Mouse (Mus musculus) heart, embryonic 13.5 days (tissue): ENCODE data around the gene Lad1. TPM values are rescaled to one million over a fixed set of nuclear protein-coding genes. Genes with fewer than 3 reads are reported as not detected.
A peak's percentile ranks its signal among the peaks of the same experiment; 100 is the strongest.

Experiments
- ATAC-seq: fragments of 200-750 bp; cut with Nextera tagmentation; 2 replicates; pipeline ENCODE4 v1.8.0; 2017; ENCODE audit warnings: moderate TSS enrichment; ENCODE audit not compliant: insufficient number of reproducible peaks, low FRiP score, low TSS enrichment; ENCODE audit errors: extremely low read depth
- H3K27ac ChIP-seq: fragments of 300-500 bp; sonication (generic); replicated peaks from 2 replicates; pipeline ENCODE4 v1.5.1; 2015; ENCODE audit warnings: moderate library complexity, mild to moderate bottlenecking, inconsistent platforms
- H3K27me3 ChIP-seq: fragments of 300-500 bp; sonication (generic); replicated peaks from 2 replicates; pipeline ENCODE4 v1.6.1; 2015; ENCODE audit warnings: mild to moderate bottlenecking, inconsistent platforms
- H3K36me3 ChIP-seq: fragments of 300-500 bp; sonication (generic); 2 replicates; pipeline ENCODE4 v1.6.1; 2015; ENCODE audit warnings: mild to moderate bottlenecking, inconsistent platforms
- H3K4me1 ChIP-seq: fragments of 300-500 bp; sonication (generic); 2 replicates; pipeline ENCODE4 v1.6.1; 2015; ENCODE audit warnings: inconsistent platforms
- H3K4me2 ChIP-seq: fragments of 300-500 bp; sonication (generic); 2 replicates; pipeline ENCODE4 v1.6.1; 2015; ENCODE audit warnings: inconsistent platforms, mild to moderate bottlenecking, moderate library complexity
- H3K4me3 ChIP-seq: fragments of 300-500 bp; sonication (generic); 2 replicates; pipeline ENCODE4 v1.5.1; 2015; ENCODE audit warnings: moderate library complexity, mild to moderate bottlenecking, inconsistent platforms
- H3K9ac ChIP-seq: fragments of 300-500 bp; sonication (generic); 2 replicates; pipeline ENCODE4 v1.6.1; 2015; ENCODE audit warnings: inconsistent platforms, mild to moderate bottlenecking, moderate library complexity
- H3K9me3 ChIP-seq: fragments of 300-500 bp; sonication (generic); 2 replicates; pipeline ENCODE4 v1.6.1; 2016; ENCODE audit warnings: inconsistent platforms
- WGBS: fragments of 180-500 bp; shearing (Covaris S2); methylation state at CpG from one replicate; pipeline ENCODE4 v1.1.7; 2015; ENCODE audit warnings: mixed read lengths; 5-methylcytosine and 5-hydroxymethylcytosine counted together
- polyA plus RNA-seq: library from polyadenylated mRNA; unstranded; fragments of >200 nt; fragmentation: Nextera tagmentation; extraction: Ambion mirVana; gene quantifications from 2 replicates; pipeline ENCODE4 v1.2.1, GENCODE M21; 2015

Lad1 gene
- polyA plus RNA-seq, 1 experiment from 2014 or later, result 4.4 TPM

- H3K36me3 ChIP-seq, result peaks cover 54% of the 10 kb centered on the region
- H3K4me3 ChIP-seq, result no peak overlapping the region
- peak overlapping the region; percentile 89 for H3K27ac ChIP-seq
- no peaks in the 10 kb centered on the region for H3K9me3 ChIP-seq
- H3K4me2 ChIP-seq, result no peak overlapping the region
- H3K9ac ChIP-seq, result peak overlapping the region; percentile 35; the same call in 1 of the 2 replicates
- WGBS, result 27% methylated on average over 7 of the region's 7 CpGs
- ATAC-seq, result no peak
- H3K4me1 ChIP-seq, result peaks cover 73% of the 10 kb centered on the region
- no peaks in the 10 kb centered on the region for H3K27me3 ChIP-seq
Observed at GRCm38 (mm10) chr1:135811016-135811646, 7.3 kb upstream of the Lad1 start.

- peak overlapping the region; percentile 89 for H3K27ac ChIP-seq
- peaks cover 73% of the 10 kb centered on the region for H3K4me1 ChIP-seq
- H3K4me2 ChIP-seq, result no peak overlapping the region
- peak overlapping the region; percentile 63 for H3K9ac ChIP-seq
- peaks cover 44% of the 10 kb centered on the region for H3K36me3 ChIP-seq
- whole genome bisulfite sequencing, result 37% methylated on average over 3 of the region's 3 CpGs
- no peak overlapping the region for H3K4me3 ChIP-seq
- no peak for ATAC-seq
- H3K9me3 ChIP-seq, result no peaks in the 10 kb centered on the region
- peaks cover 4% of the 10 kb centered on the region for H3K27me3 ChIP-seq
Observed at GRCm38 (mm10) chr1:135812205-135812604, 6.2 kb upstream of the Lad1 start.

GRCm38 (mm10) chr1:135812618-135813017 is 5.8 kb upstream of the Lad1 start:
- Histone ChIP-seq H3K4me3 (no peak overlapping the region), H3K27ac (peak overlapping the region; percentile 89), H3K9me3 (no peaks in the 10 kb centered on the region), H3K4me1 (peaks cover 72% of the 10 kb centered on the region), H3K27me3 (peaks cover 8% of the 10 kb centered on the region), H3K4me2 (peak overlapping the region; percentile 14; the same call in 1 of the 2 replicates), H3K9ac (peak overlapping the region; percentile 63), H3K36me3 (peaks cover 40% of the 10 kb centered on the region)
- WGBS, result 14% methylated on average over 2 of the region's 2 CpGs
- no peak for ATAC-seq

GRCm38 (mm10) chr1:135813071-135813470 is 5.3 kb upstream of the Lad1 start:
- Histone ChIP-seq H3K4me2 (peak overlapping the region; percentile 14; the same call in 1 of the 2 replicates), H3K9ac (peak overlapping the region; percentile 63), H3K4me1 (peaks cover 72% of the 10 kb centered on the region), H3K36me3 (peaks cover 35% of the 10 kb centered on the region), H3K4me3 (no peak overlapping the region), H3K27me3 (peaks cover 13% of the 10 kb centered on the region), H3K27ac (peak overlapping the region; percentile 89), H3K9me3 (no peaks in the 10 kb centered on the region)
- 41% methylated on average over 4 of the region's 4 CpGs for WGBS
- no peak; the same call in 1 of the 2 replicates for ATAC-seq

GRCm38 (mm10) chr1:135813687-135814395 is 4.6 kb upstream of the Lad1 start:
- Histone ChIP-seq H3K4me1 (peaks cover 71% of the 10 kb centered on the region), H3K9me3 (no peaks in the 10 kb centered on the region), H3K4me3 (no peak overlapping the region), H3K4me2 (no peak overlapping the region), H3K9ac (no peak overlapping the region), H3K36me3 (peaks cover 27% of the 10 kb centered on the region), H3K27ac (peak overlapping the region; percentile 89), H3K27me3 (peaks cover 20% of the 10 kb centered on the region)
- no peak for ATAC-seq
- 72% methylated on average over 5 of the region's 5 CpGs for WGBS

GRCm38 (mm10) chr1:135814531-135814930 is 3.9 kb upstream of the Lad1 start:
- no peak for ATAC-seq
- WGBS, result 82% methylated on average over 5 of the region's 5 CpGs
- peaks cover 71% of the 10 kb centered on the region for H3K4me1 ChIP-seq

GRCm38 (mm10) chr1:135817595-135817994 is 803 bp upstream of the Lad1 start:
- WGBS, result 49% methylated on average over 4 of the region's 4 CpGs
- H3K4me2 ChIP-seq, result peak overlapping the region; percentile 100; the same call in 1 of the 2 replicates

More at GRCm38 (mm10) chr1:135814531-135814930, 3.9 kb upstream of the Lad1 start:
- Histone ChIP-seq H3K4me2 (no peak overlapping the region), H3K36me3 (peaks cover 21% of the 10 kb centered on the region), H3K27me3 (peaks cover 27% of the 10 kb centered on the region), H3K4me3 (no peak overlapping the region), H3K9ac (no peak overlapping the region), H3K9me3 (no peaks in the 10 kb centered on the region), H3K27ac (no peak overlapping the region)

GRCm38 (mm10) chr1:135820071-135820470 is 1.7 kb downstream of the Lad1 start:
- WGBS, result 87% methylated on average over 10 of the region's 10 CpGs
- H3K4me2 ChIP-seq, result no peak overlapping the region

More at GRCm38 (mm10) chr1:135817595-135817994, 803 bp upstream of the Lad1 start:
- ATAC-seq, result no peak
- peaks cover 54% of the 10 kb centered on the region for H3K4me1 ChIP-seq
- H3K4me3 ChIP-seq, result no peak overlapping the region
- H3K9me3 ChIP-seq, result no peaks in the 10 kb centered on the region
- no peaks in the 10 kb centered on the region for H3K36me3 ChIP-seq
- no peak overlapping the region for H3K9ac ChIP-seq
- H3K27ac ChIP-seq, result no peak overlapping the region
- peaks cover 51% of the 10 kb centered on the region for H3K27me3 ChIP-seq

GRCm38 (mm10) chr1:135820736-135821364 is 2.5 kb downstream of the Lad1 start:
- ATAC-seq, result no peak
- 82% methylated on average over 16 of the region's 16 CpGs for WGBS
- Histone ChIP-seq H3K4me3 (no peak overlapping the region), H3K4me2 (no peak overlapping the region), H3K9me3 (no peaks in the 10 kb centered on the region), H3K27me3 (peaks cover 51% of the 10 kb centered on the region), H3K36me3 (no peaks in the 10 kb centered on the region), H3K27ac (no peak overlapping the region), H3K4me1 (peaks cover 41% of the 10 kb centered on the region), H3K9ac (no peak overlapping the region)

More at GRCm38 (mm10) chr1:135820071-135820470, 1.7 kb downstream of the Lad1 start:
- Histone ChIP-seq H3K27me3 (peaks cover 51% of the 10 kb centered on the region), H3K4me3 (no peak overlapping the region), H3K9ac (no peak overlapping the region), H3K9me3 (no peaks in the 10 kb centered on the region), H3K36me3 (no peaks in the 10 kb centered on the region), H3K4me1 (peaks cover 41% of the 10 kb centered on the region), H3K27ac (no peak overlapping the region)
- no peak for ATAC-seq

- Histone ChIP-seq H3K27me3 (peaks cover 51% of the 10 kb centered on the region), H3K9me3 (no peaks in the 10 kb centered on the region), H3K9ac (0 out of 2 replicates have a peak overlapping the region, but pooled peaks have one; percentile 24), H3K4me2 (no peak overlapping the region), H3K27ac (no peak overlapping the region), H3K4me1 (peaks cover 35% of the 10 kb centered on the region), H3K36me3 (no peaks in the 10 kb centered on the region), H3K4me3 (no peak overlapping the region)
- ATAC-seq, result no peak
- WGBS, result 81% methylated on average over 7 of the region's 7 CpGs
Observed at GRCm38 (mm10) chr1:135821780-135822179, 3.4 kb downstream of the Lad1 start.

GRCm38 (mm10) chr1:135828918-135829317 is 10.5 kb downstream of the Lad1 start:
- Histone ChIP-seq H3K4me3 (no peak overlapping the region), H3K27me3 (0 out of 2 replicates have a peak, but pooled peaks cover 15% of the 10 kb centered on the region), H3K27ac (no peak overlapping the region), H3K9me3 (no peaks in the 10 kb centered on the region), H3K4me1 (peaks cover 45% of the 10 kb centered on the region), H3K4me2 (no peak overlapping the region), H3K36me3 (no peaks in the 10 kb centered on the region), H3K9ac (no peak overlapping the region)
- no peak for ATAC-seq
- WGBS, result 16% methylated on average over 1 of the region's 1 CpGs
